Mouse (Mus musculus) hindbrain, embryonic 15.5 days (tissue): Measurements from ENCODE around the gene Thumpd2. TPM values are rescaled to one million over a fixed set of nuclear protein-coding genes. Genes with fewer than 3 reads are reported as not detected.

Experiments
- ATAC-seq: fragments of 200-750 bp; cut with Nextera tagmentation; 2 replicates; pipeline ENCODE4 v1.8.0; 2017; ENCODE audit warnings: low read depth, moderate number of reproducible peaks, moderate TSS enrichment; ENCODE audit not compliant: low FRiP score
- H3K27ac ChIP-seq: fragments of 300-500 bp; sonication (generic); replicated peaks from 2 replicates; pipeline ENCODE4 v1.5.1; 2015; ENCODE audit warnings: mild to moderate bottlenecking, inconsistent platforms
- H3K27me3 ChIP-seq: fragments of 300-500 bp; sonication (generic); 2 replicates; pipeline ENCODE4 v1.6.1; 2015; ENCODE audit warnings: control low read depth, inconsistent platforms
- H3K36me3 ChIP-seq: fragments of 300-500 bp; sonication (generic); 2 replicates; pipeline ENCODE4 v1.6.1; 2015; ENCODE audit warnings: control low read depth, inconsistent platforms
- H3K4me1 ChIP-seq: fragments of 300-500 bp; sonication (generic); replicated peaks from 2 replicates; pipeline ENCODE4 v1.6.1; 2015; ENCODE audit warnings: control low read depth, inconsistent platforms
- H3K4me2 ChIP-seq: fragments of 300-500 bp; sonication (generic); 2 replicates; pipeline ENCODE4 v1.6.1; 2015; ENCODE audit warnings: moderate library complexity, mild to moderate bottlenecking, inconsistent platforms
- H3K4me3 ChIP-seq: fragments of 300-500 bp; sonication (generic); 2 replicates; pipeline ENCODE4 v1.5.1; 2015; ENCODE audit warnings: mild to moderate bottlenecking, inconsistent platforms
- H3K9ac ChIP-seq: fragments of 300-500 bp; sonication (generic); 2 replicates; pipeline ENCODE4 v1.6.1; 2015; ENCODE audit warnings: inconsistent platforms
- H3K9me3 ChIP-seq: fragments of 300-500 bp; sonication (generic); 2 replicates; pipeline ENCODE4 v1.6.1; 2016; ENCODE audit warnings: control low read depth, inconsistent platforms
- whole genome bisulfite sequencing: fragments of 180-500 bp; shearing (Covaris S2); methylation state at CpG from one replicate; pipeline ENCODE4 v1.1.7; 2015; 5-methylcytosine and 5-hydroxymethylcytosine counted together
- polyA plus RNA-seq: library from polyadenylated mRNA; unstranded; fragments of >200 nt; fragmentation: Nextera tagmentation; extraction: Ambion mirVana; gene quantifications from 2 replicates; pipeline ENCODE4 v1.2.1, GENCODE M21; 2015

Thumpd2 gene
- polyA plus RNA-seq, 1 experiment from 2014 or later: 7.5 TPM

- Histone ChIP-seq H3K27me3 (no peaks in the 10 kb centered on the region), H3K4me3 (no peak overlapping the region), H3K27ac (no peak overlapping the region), H3K4me2 (no peak overlapping the region), H3K36me3 (peaks cover 13% of the 10 kb centered on the region; the same call in 1 of the 2 replicates), H3K4me1 (0 out of 2 replicates have a peak, but pooled peaks cover 3% of the 10 kb centered on the region), H3K9ac (no peak overlapping the region), H3K9me3 (no peaks in the 10 kb centered on the region)
- no peak for ATAC-seq
- WGBS: 51% methylated on average over 3 of the region's 3 CpGs
Measured at GRCm38 (mm10) chr17:81056035-81056434, 8.8 kb downstream of the Thumpd2 start.

- no peak for ATAC-seq
- no peaks in the 10 kb centered on the region for H3K27me3 ChIP-seq
- peaks cover 13% of the 10 kb centered on the region; the same call in 1 of the 2 replicates for H3K36me3 ChIP-seq
- no peak overlapping the region for H3K27ac ChIP-seq
- no peak overlapping the region for H3K4me3 ChIP-seq
- H3K4me1 ChIP-seq: 0 out of 2 replicates have a peak, but pooled peaks cover 3% of the 10 kb centered on the region
- H3K4me2 ChIP-seq: no peak overlapping the region
- H3K9ac ChIP-seq: no peak overlapping the region
- no peaks in the 10 kb centered on the region for H3K9me3 ChIP-seq
- WGBS: 91% methylated on average over 5 of the region's 5 CpGs
Measured at GRCm38 (mm10) chr17:81055522-81055921, 9.4 kb downstream of the Thumpd2 start.

GRCm38 (mm10) chr17:81053274-81053673 lies 11.6 kb downstream of the Thumpd2 start:
- Histone ChIP-seq H3K4me2 (no peak overlapping the region), H3K9ac (no peak overlapping the region), H3K4me3 (no peak overlapping the region), H3K4me1 (no peaks in the 10 kb centered on the region), H3K27ac (no peak overlapping the region), H3K27me3 (no peaks in the 10 kb centered on the region), H3K36me3 (peaks cover 13% of the 10 kb centered on the region; the same call in 1 of the 2 replicates), H3K9me3 (no peaks in the 10 kb centered on the region)
- WGBS: 95% methylated on average over 2 of the region's 2 CpGs
- no peak for ATAC-seq

GRCm38 (mm10) chr17:81047930-81048564 lies 16.8 kb downstream of the Thumpd2 start:
- Histone ChIP-seq H3K4me2 (no peak overlapping the region), H3K4me3 (no peak overlapping the region), H3K27me3 (no peaks in the 10 kb centered on the region), H3K36me3 (peaks cover 2% of the 10 kb centered on the region; the same call in 1 of the 2 replicates), H3K4me1 (no peaks in the 10 kb centered on the region), H3K27ac (no peak overlapping the region), H3K9me3 (no peaks in the 10 kb centered on the region), H3K9ac (no peak overlapping the region)
- ATAC-seq: no peak
- WGBS: 73% methylated on average over 7 of the region's 7 CpGs

GRCm38 (mm10) chr17:81045525-81046150 lies 19.2 kb downstream of the Thumpd2 start:
- Histone ChIP-seq H3K9me3 (no peaks in the 10 kb centered on the region), H3K27ac (no peak overlapping the region)
- 90% methylated on average over 9 of the region's 9 CpGs for WGBS

GRCm38 (mm10) chr17:81045115-81045514 lies 19.8 kb downstream of the Thumpd2 start:
- peaks cover 3% of the 10 kb centered on the region for H3K36me3 ChIP-seq
- no peak overlapping the region for H3K4me2 ChIP-seq
- no peak overlapping the region for H3K27ac ChIP-seq
- no peak overlapping the region for H3K9ac ChIP-seq
- H3K4me1 ChIP-seq: no peaks in the 10 kb centered on the region
- no peaks in the 10 kb centered on the region for H3K27me3 ChIP-seq
- WGBS: 97% methylated on average over 6 of the region's 6 CpGs
- H3K9me3 ChIP-seq: no peaks in the 10 kb centered on the region
- no peak for ATAC-seq
- H3K4me3 ChIP-seq: no peak overlapping the region

More at GRCm38 (mm10) chr17:81045525-81046150, 19.2 kb downstream of the Thumpd2 start:
- Histone ChIP-seq H3K27me3 (no peaks in the 10 kb centered on the region), H3K36me3 (no peaks in the 10 kb centered on the region), H3K4me1 (no peaks in the 10 kb centered on the region), H3K4me3 (no peak overlapping the region), H3K9ac (no peak overlapping the region), H3K4me2 (no peak overlapping the region)
- no peak for ATAC-seq

- H3K36me3 ChIP-seq: peaks cover 9% of the 10 kb centered on the region
- no peaks in the 10 kb centered on the region for H3K4me1 ChIP-seq
- no peaks in the 10 kb centered on the region for H3K27me3 ChIP-seq
- no peak overlapping the region for H3K9ac ChIP-seq
- no peak overlapping the region for H3K27ac ChIP-seq
- no peaks in the 10 kb centered on the region for H3K9me3 ChIP-seq
- WGBS: 57% methylated on average over 3 of the region's 3 CpGs
- no peak for ATAC-seq
- H3K4me3 ChIP-seq: no peak overlapping the region
- no peak overlapping the region for H3K4me2 ChIP-seq
Measured at GRCm38 (mm10) chr17:81044356-81044755, 20.5 kb downstream of the Thumpd2 start.

- Histone ChIP-seq H3K27me3 (no peaks in the 10 kb centered on the region), H3K4me3 (no peak overlapping the region), H3K9me3 (no peaks in the 10 kb centered on the region), H3K4me2 (no peak overlapping the region), H3K27ac (no peak overlapping the region), H3K9ac (no peak overlapping the region), H3K36me3 (peaks cover 14% of the 10 kb centered on the region), H3K4me1 (no peaks in the 10 kb centered on the region)
- WGBS: 89% methylated on average over 2 of the region's 2 CpGs
- ATAC-seq: no peak
Measured at GRCm38 (mm10) chr17:81041662-81042061, 23.2 kb downstream of the Thumpd2 start.

GRCm38 (mm10) chr17:81038707-81039408 lies 26.0 kb downstream of the Thumpd2 start:
- peaks cover 18% of the 10 kb centered on the region for H3K36me3 ChIP-seq
- no peaks in the 10 kb centered on the region for H3K4me1 ChIP-seq
- H3K27ac ChIP-seq: no peak overlapping the region
- H3K27me3 ChIP-seq: no peaks in the 10 kb centered on the region
- no peaks in the 10 kb centered on the region for H3K9me3 ChIP-seq
- ATAC-seq: no peak
- WGBS: 96% methylated on average over 2 of the region's 2 CpGs
- no peak overlapping the region for H3K4me2 ChIP-seq
- no peak overlapping the region for H3K4me3 ChIP-seq
- H3K9ac ChIP-seq: no peak overlapping the region

GRCm38 (mm10) chr17:81035354-81035753 lies 29.5 kb downstream of the Thumpd2 start:
- no peak for ATAC-seq
- H3K36me3 ChIP-seq: peaks cover 21% of the 10 kb centered on the region
- no peak overlapping the region for H3K9ac ChIP-seq
- WGBS: 76% methylated on average over 5 of the region's 5 CpGs
- no peaks in the 10 kb centered on the region for H3K9me3 ChIP-seq
- no peaks in the 10 kb centered on the region for H3K4me1 ChIP-seq
- H3K27me3 ChIP-seq: no peaks in the 10 kb centered on the region
- no peak overlapping the region for H3K27ac ChIP-seq
- no peak overlapping the region for H3K4me2 ChIP-seq
- no peak overlapping the region for H3K4me3 ChIP-seq

GRCm38 (mm10) chr17:81032957-81033356 lies 31.9 kb downstream of the Thumpd2 start:
- Histone ChIP-seq H3K4me1 (no peaks in the 10 kb centered on the region), H3K4me2 (no peak overlapping the region), H3K4me3 (no peak overlapping the region), H3K27ac (no peak overlapping the region), H3K9me3 (no peaks in the 10 kb centered on the region), H3K36me3 (peaks cover 12% of the 10 kb centered on the region), H3K9ac (no peak overlapping the region), H3K27me3 (no peaks in the 10 kb centered on the region)
- no peak for ATAC-seq
- 92% methylated on average over 2 of the region's 2 CpGs for WGBS

GRCm38 (mm10) chr17:81031830-81032442 lies 32.9 kb downstream of the Thumpd2 start:
- H3K4me3 ChIP-seq: no peak overlapping the region
- no peaks in the 10 kb centered on the region for H3K4me1 ChIP-seq
- no peaks in the 10 kb centered on the region for H3K9me3 ChIP-seq
- no peak for ATAC-seq
- H3K36me3 ChIP-seq: peaks cover 11% of the 10 kb centered on the region
- no peaks in the 10 kb centered on the region for H3K27me3 ChIP-seq
- no peak overlapping the region for H3K9ac ChIP-seq
- no peak overlapping the region for H3K4me2 ChIP-seq
- WGBS: 94% methylated on average over 3 of the region's 3 CpGs
- H3K27ac ChIP-seq: no peak overlapping the region
